Mouse (Mus musculus) heart, adult 2 months (tissue): ENCODE measurements at regions not wholly inside any gene's neighbourhood (a gene's known extent, or its start where the extent isn't known, plus 50 kb on each side); places are given as distances from the start of the nearest gene placed in this dataset.

ENCODE experiments used
- DNase-seq, 2 experiments: peaks; one replicate each; pipeline ENCODE4 v3.0.0; 2021
- H3K27ac ChIP-seq: fragments of 200-600 bp; 2 replicates; pipeline ENCODE4 v1.8.1; 2022
- H3K27me3 ChIP-seq: fragments of 200-500 bp; 2 replicates; pipeline ENCODE4 v1.6.1; 2012; ENCODE audit warnings: mild to moderate bottlenecking, low read length, inconsistent platforms, mixed read lengths; ENCODE audit not compliant: control insufficient read depth, insufficient read depth
- H3K36me3 ChIP-seq: fragments of 200-500 bp; 2 replicates; pipeline ENCODE4 v1.6.1; 2012; ENCODE audit warnings: low read length, inconsistent platforms; ENCODE audit not compliant: control insufficient read depth, insufficient read depth
- H3K4me1 ChIP-seq: fragments of 200-500 bp; 2 replicates; pipeline ENCODE4 v1.6.1; 2011; ENCODE audit warnings: low read length; ENCODE audit not compliant: control insufficient read depth, insufficient read depth
- H3K4me3 ChIP-seq: fragments of 200-600 bp; 2 replicates; pipeline ENCODE4 v1.8.1; 2022
- H3K79me2 ChIP-seq: fragments of 200-500 bp; replicated peaks from 2 replicates; pipeline ENCODE4 v1.6.1; 2012; ENCODE audit warnings: mild to moderate bottlenecking, inconsistent platforms, low read length, moderate library complexity, mixed read lengths; ENCODE audit not compliant: control insufficient read depth, insufficient read depth
- H3K9ac ChIP-seq: fragments of 200-500 bp; 2 replicates; pipeline ENCODE4 v1.6.1; 2012; ENCODE audit warnings: low read depth, mild to moderate bottlenecking, control low read depth, inconsistent platforms, low read length, mixed read lengths
- CTCF ChIP-seq: fragments of 200-600 bp; IDR thresholded peaks from 2 replicates; pipeline ENCODE4 v1.8.1; 2022; ENCODE audit warnings: antibody characterized with exemption, mild to moderate bottlenecking, moderate library complexity
- EP300 ChIP-seq: fragments of 200-500 bp; IDR thresholded peaks from 2 replicates; pipeline ENCODE4 v1.6.1; 2011; ENCODE audit warnings: low read depth, low read length, control low read depth; ENCODE audit not compliant: insufficient read depth
- POLR2A ChIP-seq: fragments of 200-500 bp; IDR thresholded peaks from 2 replicates; pipeline ENCODE4 v1.6.1; 2011; ENCODE audit warnings: mild to moderate bottlenecking, low read depth, low read length, control low read depth; ENCODE audit not compliant: insufficient read depth
- WGBS: fragments of 180-500 bp; shearing (Covaris S2); methylation state at CpG from one replicate; pipeline ENCODE4 v1.1.7; 2018; 5-methylcytosine and 5-hydroxymethylcytosine counted together
- intact Hi-C: fragments of 180-260 bp; cut with DNase I; formaldehyde crosslinking; loops from one replicate; pipeline ENCODE4 v1.15.1; 2025

DNA sequence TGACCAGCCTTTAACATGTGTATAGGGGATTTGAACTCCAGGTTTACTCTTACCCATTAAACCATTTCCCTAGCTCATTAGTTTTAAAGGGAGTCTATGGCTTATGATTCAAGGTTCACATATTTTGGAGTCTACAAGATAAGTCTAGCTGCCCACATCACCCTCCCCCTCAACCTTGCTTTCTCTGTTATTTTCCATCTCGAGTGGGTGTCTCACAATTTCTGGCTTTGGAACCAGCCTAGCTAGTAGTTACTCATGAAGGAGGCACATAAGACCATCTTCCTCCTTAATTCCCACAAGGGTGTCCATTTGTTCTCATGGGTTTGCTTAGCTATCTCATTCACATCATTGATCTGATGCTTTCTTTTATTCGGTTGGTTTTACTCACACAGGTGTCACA lies 150.6 kb upstream of the Npy start:
- Histone ChIP-seq H3K27ac (no peak overlapping the region), H3K9ac (no peak overlapping the region), H3K4me3 (no peak overlapping the region), H3K27me3 (no peaks in the 10 kb centered on the region), H3K79me2 (no peaks in the 10 kb centered on the region), H3K4me1 (peaks cover 2% of the 10 kb centered on the region), H3K36me3 (no peaks in the 10 kb centered on the region)
- DNase-seq, result no peak
- 80% methylated on average over 2 of the region's 2 CpGs for WGBS
- intact Hi-C loops, result loop anchor here (5.0 kb wide), 1 partner anchor 80 kb away; no protein-coding TSS in a partner anchor
- no peak for TF ChIP-seq POLR2A
- TF ChIP-seq CTCF, result no peak
- no peak for TF ChIP-seq EP300

- Histone ChIP-seq H3K4me1 (no peaks in the 10 kb centered on the region), H3K27ac (no peak overlapping the region), H3K27me3 (no peaks in the 10 kb centered on the region), H3K9ac (no peak overlapping the region), H3K79me2 (no peaks in the 10 kb centered on the region), H3K36me3 (no peaks in the 10 kb centered on the region), H3K4me3 (no peak overlapping the region)
- intact Hi-C loops, result no loop called here
- WGBS, result 58% methylated on average over 4 of the region's 4 CpGs
- no peak for DNase-seq
- TF ChIP-seq CTCF, result no peak
- no peak for TF ChIP-seq EP300
- no peak for TF ChIP-seq POLR2A
Observed at GRCm38 (mm10) chr6:49686776-49687175, 135.7 kb upstream of the Npy start.

DNA sequence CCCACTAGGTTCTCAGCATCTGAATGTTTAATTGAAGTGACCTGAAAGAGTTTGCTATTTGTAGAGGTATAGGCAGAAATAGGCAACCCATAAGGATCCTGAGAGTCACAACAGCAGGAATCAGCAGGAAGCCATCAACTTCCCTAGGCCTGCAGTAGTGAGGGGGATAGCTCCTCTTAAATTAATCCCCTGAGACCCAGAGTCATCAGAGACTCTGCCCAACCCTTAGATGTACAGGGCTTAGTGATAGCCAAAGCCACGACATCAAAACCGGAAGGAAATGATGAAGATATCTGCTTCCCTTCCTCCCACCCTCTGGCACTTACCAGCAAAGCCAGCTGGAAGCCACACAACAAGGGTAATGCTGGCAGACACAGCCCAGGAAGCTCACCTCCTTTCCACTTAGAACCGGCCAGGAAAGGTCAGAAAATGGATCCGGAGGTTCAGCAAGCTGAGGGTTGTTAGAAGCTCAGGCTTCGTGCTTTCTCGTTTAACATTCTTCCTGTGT lies 130.4 kb upstream of the Npy start:
- H3K4me1 ChIP-seq, result peaks cover 2% of the 10 kb centered on the region
- H3K4me3 ChIP-seq, result no peak overlapping the region
- H3K79me2 ChIP-seq, result no peaks in the 10 kb centered on the region
- peak in 1 of 2 experiments; percentile 4 for DNase-seq
- H3K27ac ChIP-seq, result no peak overlapping the region
- no peak overlapping the region for H3K9ac ChIP-seq
- TF ChIP-seq CTCF, result no peak
- no peak for TF ChIP-seq POLR2A
- no peak for TF ChIP-seq EP300
- H3K27me3 ChIP-seq, result no peaks in the 10 kb centered on the region
- no peaks in the 10 kb centered on the region for H3K36me3 ChIP-seq
- WGBS, result 10% methylated on average over 6 of the region's 6 CpGs
- intact Hi-C loops, result no loop called here

DNA sequence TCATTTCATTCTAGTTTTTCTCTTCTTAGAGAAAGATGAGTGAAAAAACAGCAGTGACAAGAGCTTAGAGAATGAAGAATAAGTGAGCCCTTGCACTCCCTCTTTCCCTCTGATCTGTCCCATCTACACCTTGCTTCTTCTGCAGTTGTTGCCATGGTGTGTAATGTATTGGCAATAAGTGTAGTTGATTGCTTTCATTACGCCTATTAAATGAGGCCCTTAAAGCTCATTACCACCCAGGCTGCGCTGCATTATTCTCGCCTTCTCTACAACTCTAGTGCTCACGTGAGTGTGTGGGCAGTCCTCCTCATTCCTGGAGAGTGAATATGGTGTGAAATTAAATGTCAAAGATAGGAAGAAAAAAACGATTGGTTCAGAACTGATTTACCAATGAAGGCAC lies 127.7 kb upstream of the Npy start:
- intact Hi-C loops, result no loop called here
- Histone ChIP-seq H3K4me1 (peaks cover 2% of the 10 kb centered on the region), H3K9ac (no peak overlapping the region), H3K27me3 (no peaks in the 10 kb centered on the region), H3K36me3 (no peaks in the 10 kb centered on the region), H3K27ac (no peak overlapping the region), H3K4me3 (no peak overlapping the region), H3K79me2 (no peaks in the 10 kb centered on the region)
- no peak for DNase-seq
- WGBS, result 79% methylated on average over 5 of the region's 5 CpGs
- TF ChIP-seq POLR2A, result no peak

DNA sequence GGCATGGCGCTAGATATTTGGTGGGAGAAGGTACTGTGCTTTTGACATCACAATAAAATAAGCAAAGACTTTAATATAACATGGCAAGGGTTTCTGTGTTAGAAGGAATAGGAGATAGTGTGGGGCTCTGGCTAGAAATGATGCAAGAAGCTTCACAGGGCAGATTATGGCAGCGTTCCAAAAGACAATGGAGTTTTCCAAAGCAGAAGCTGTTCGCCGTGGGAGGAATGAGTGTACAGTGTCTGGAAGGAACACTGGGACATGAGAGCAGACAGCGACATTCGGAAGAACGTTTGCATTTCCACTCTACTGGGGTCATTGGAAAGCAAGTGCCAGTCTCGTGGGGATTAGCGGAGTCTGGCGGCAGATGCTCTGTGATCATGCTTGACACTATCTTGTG lies 125.5 kb upstream of the Npy start:
- Histone ChIP-seq H3K27ac (no peak overlapping the region), H3K9ac (no peak overlapping the region), H3K27me3 (no peaks in the 10 kb centered on the region), H3K4me1 (peaks cover 2% of the 10 kb centered on the region), H3K4me3 (no peak overlapping the region), H3K36me3 (no peaks in the 10 kb centered on the region), H3K79me2 (no peaks in the 10 kb centered on the region)
- intact Hi-C loops, result no loop called here
- TF ChIP-seq POLR2A (no peak), CTCF (no peak), EP300 (no peak)
- no peak for DNase-seq
- WGBS, result 62% methylated on average over 10 of the region's 10 CpGs

DNA sequence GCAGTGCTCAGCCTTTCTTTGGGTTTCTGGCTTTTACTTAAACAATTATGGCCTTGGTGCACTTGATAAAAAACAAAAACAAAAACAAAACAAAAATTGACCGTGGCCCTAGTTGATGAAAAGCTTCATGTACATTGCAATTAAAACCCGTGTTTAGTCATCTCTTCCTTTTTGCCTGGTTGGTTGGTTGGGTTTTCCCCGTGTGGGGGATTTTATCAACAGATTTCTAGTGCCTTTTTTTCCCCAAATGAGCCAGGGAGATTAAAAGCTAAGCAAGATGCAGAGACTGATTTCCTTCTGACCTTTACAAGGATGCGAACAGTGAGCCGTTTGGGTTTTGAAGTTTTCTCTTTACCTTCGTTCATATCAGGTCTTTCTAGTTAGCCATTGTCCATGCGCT lies 121.1 kb upstream of the Npy start:
- no peaks in the 10 kb centered on the region for H3K79me2 ChIP-seq
- H3K27me3 ChIP-seq, result no peaks in the 10 kb centered on the region
- no peaks in the 10 kb centered on the region for H3K4me1 ChIP-seq
- H3K36me3 ChIP-seq, result no peaks in the 10 kb centered on the region
- no peak for TF ChIP-seq CTCF
- no peak for TF ChIP-seq POLR2A
- no peak for TF ChIP-seq EP300
- H3K27ac ChIP-seq, result no peak overlapping the region
- intact Hi-C loops, result no loop called here
- no peak overlapping the region for H3K9ac ChIP-seq
- WGBS, result 83% methylated on average over 7 of the region's 7 CpGs
- DNase-seq, result no peak
- H3K4me3 ChIP-seq, result no peak overlapping the region

DNA sequence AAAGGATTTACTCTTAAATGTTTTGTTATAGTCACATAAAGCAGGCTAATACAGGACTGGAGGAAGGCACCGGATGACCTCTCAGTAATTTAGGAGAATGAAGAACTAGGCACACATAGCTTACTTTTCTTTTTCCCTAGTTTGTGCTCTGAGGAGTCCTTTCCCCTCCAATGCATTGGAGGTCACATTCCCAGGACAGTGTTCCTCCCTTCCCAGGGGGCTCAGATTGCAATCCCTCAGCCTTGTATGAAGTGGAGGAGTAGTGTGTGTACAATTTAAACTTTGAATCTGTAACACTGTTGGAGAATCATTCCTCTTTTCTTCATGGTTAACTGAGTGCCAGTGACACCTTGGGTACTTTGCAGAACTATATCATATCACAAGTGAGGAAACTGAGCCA lies 109.5 kb upstream of the Npy start:
- H3K4me1 ChIP-seq, result no peaks in the 10 kb centered on the region
- no peak overlapping the region for H3K9ac ChIP-seq
- TF ChIP-seq EP300, result no peak
- no peak for TF ChIP-seq POLR2A
- TF ChIP-seq CTCF, result no peak
- H3K27ac ChIP-seq, result no peak overlapping the region
- no peaks in the 10 kb centered on the region for H3K36me3 ChIP-seq
- intact Hi-C loops, result no loop called here
- H3K4me3 ChIP-seq, result no peak overlapping the region
- no peaks in the 10 kb centered on the region for H3K27me3 ChIP-seq
- WGBS, result 90% methylated on average over 1 of the region's 1 CpGs
- H3K79me2 ChIP-seq, result no peaks in the 10 kb centered on the region
- DNase-seq, result no peak
